Mouse (Mus musculus) myocyte (in vitro differentiated cells): Measurements from ENCODE around the gene Mest.

Experiments used
- CEBPB ChIP-seq: IDR thresholded peaks from 2 replicates; pipeline ENCODE4 v1.6.1; 2011; ENCODE audit warnings: mild to moderate bottlenecking, moderate library complexity; ENCODE audit not compliant: poor library complexity, insufficient read depth, severe bottlenecking
- E2F4 ChIP-seq: IDR thresholded peaks from one replicate; pipeline ENCODE4 v1.6.1; 2011; ENCODE audit warnings: mild to moderate bottlenecking, control low read depth, moderate library complexity; ENCODE audit not compliant: insufficient read depth
- MYOD1 ChIP-seq, 3 experiments: IDR thresholded peaks; one replicate each; pipeline ENCODE4 v1.6.1; 2011; ENCODE audit warnings: control low read depth in 2 of 3, low read depth in 2 of 3, mild to moderate bottlenecking in 2 of 3, moderate library complexity in 1 of 3; ENCODE audit not compliant: insufficient read length in 2 of 3, control insufficient read depth in 1 of 3
- POLR2A ChIP-seq: IDR thresholded peaks from one replicate; pipeline ENCODE4 v1.6.1; 2011; ENCODE audit warnings: low read depth, mild to moderate bottlenecking, control low read depth, moderate library complexity; ENCODE audit not compliant: insufficient read length
- POLR2AphosphoS2 ChIP-seq: IDR thresholded peaks from one replicate; pipeline ENCODE4 v1.6.1; 2011; ENCODE audit warnings: low read depth, control low read depth; ENCODE audit not compliant: insufficient read length
- REST ChIP-seq: IDR thresholded peaks from one replicate; pipeline ENCODE4 v1.6.1; 2011; ENCODE audit warnings: mild to moderate bottlenecking, control low read depth, moderate library complexity; ENCODE audit not compliant: insufficient read depth, insufficient read length
- SRF ChIP-seq: IDR thresholded peaks from one replicate; pipeline ENCODE4 v1.6.1; 2011; ENCODE audit warnings: low read depth; ENCODE audit not compliant: control insufficient read depth, insufficient read length
- TCF12 ChIP-seq: IDR thresholded peaks from one replicate; pipeline ENCODE4 v1.6.1; 2011; ENCODE audit warnings: mild to moderate bottlenecking, control low read depth; ENCODE audit not compliant: poor library complexity, insufficient read depth, severe bottlenecking
- TCF3 ChIP-seq: IDR thresholded peaks from one replicate; pipeline ENCODE4 v1.6.1; 2011; ENCODE audit warnings: low read depth, control low read depth; ENCODE audit not compliant: insufficient read length
- USF1 ChIP-seq: IDR thresholded peaks from one replicate; pipeline ENCODE4 v1.6.1; 2011; ENCODE audit warnings: low read depth, mild to moderate bottlenecking, control low read depth, moderate library complexity

- TF ChIP-seq SRF (no peak), POLR2AphosphoS2 (no peak), CEBPB (no peak), POLR2A (no peak), REST (no peak), TCF12 (no peak), E2F4 (no peak), MYOD1 (IDR thresholded peaks at IDR 0.05; ENCODE audit: control insufficient read depth in 1 of 3, insufficient read length in 2 of 3, low read depth in 2 of 3) (no peak), USF1 (no peak), TCF3 (no peak)
These were observed 49.4 kb upstream of the Mest start for GRCm38 (mm10) chr6:30673764-30674561.
